Mouse (Mus musculus): ENCODE data around the gene Rbfox1. TPM values are rescaled to one million over a fixed set of nuclear protein-coding genes. Genes with fewer than 3 reads are reported as not detected.

Rbfox1 gene
- polyA plus RNA-seq, 1 experiment: 142 TPM

- H3K27ac ChIP-seq (ENCODE audit: insufficient read depth, low read length): no peak overlapping the region
- H3K4me3 ChIP-seq (ENCODE audit: insufficient read depth, low read length): no peak overlapping the region
- no peaks in the 10 kb centered on the region; the same call in none of the 2 replicates for H3K4me1 ChIP-seq (ENCODE audit: control insufficient read depth, insufficient read depth, low read length)
- TF ChIP-seq POLR2A (IDR thresholded peaks at IDR 0.05; ENCODE audit: extremely low read depth, insufficient read depth, low read length): no peak
- no peak for TF ChIP-seq CTCF (IDR thresholded peaks at IDR 0.05; ENCODE audit: extremely low read depth, insufficient read depth, low read length)
Observed at GRCm38 (mm10) chr16:7242501-7242900, 1357.3 kb downstream of the Rbfox1 start.

DNA sequence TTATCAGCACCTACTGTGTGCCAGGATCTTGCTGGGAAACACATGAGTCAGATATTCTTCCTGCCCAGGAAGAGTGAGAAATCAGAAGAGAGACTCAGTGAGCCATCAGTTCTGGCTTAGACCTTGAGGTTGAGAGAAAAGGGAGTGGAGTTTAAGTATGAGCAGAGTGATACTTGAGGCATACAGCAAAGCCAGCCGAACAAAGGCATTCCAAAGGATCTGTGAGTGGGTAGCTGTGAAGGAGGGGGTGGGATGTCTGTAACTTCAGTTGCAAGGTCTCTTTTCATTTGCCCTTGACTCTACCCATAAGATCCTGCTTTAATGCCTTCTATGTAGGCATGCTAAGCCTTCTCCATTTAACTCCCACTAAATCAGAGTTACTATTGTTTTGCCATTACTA, 1359.2 kb downstream of the Rbfox1 start:
- no peak for TF ChIP-seq POLR2A (IDR thresholded peaks at IDR 0.05; ENCODE audit: extremely low read depth, insufficient read depth, low read length)
- no peak for TF ChIP-seq CTCF (IDR thresholded peaks at IDR 0.05; ENCODE audit: extremely low read depth, insufficient read depth, low read length)
- H3K4me3 ChIP-seq (ENCODE audit: insufficient read depth, low read length): no peak overlapping the region
- no peak overlapping the region for H3K27ac ChIP-seq (ENCODE audit: insufficient read depth, low read length)
- no peaks in the 10 kb centered on the region; the same call in none of the 2 replicates for H3K4me1 ChIP-seq (ENCODE audit: control insufficient read depth, insufficient read depth, low read length)

DNA sequence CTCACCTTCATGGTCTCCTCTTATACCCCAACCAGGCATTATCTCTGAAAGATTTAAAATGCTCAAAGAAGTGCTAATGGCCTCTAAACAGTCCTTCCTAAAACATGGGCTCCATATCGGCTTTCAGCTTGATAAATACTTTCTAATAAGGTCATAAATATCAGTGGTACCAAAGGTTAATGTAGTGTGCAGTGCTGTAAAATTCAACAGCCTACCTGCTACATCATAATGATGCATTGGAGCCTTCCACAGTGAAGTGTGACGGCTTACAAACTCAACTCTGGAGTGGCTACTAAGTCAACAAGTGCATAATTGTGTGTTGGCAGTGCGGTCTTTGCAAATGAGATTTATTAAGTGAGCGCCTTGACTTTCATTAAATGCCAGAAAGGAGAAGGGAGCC, 1366.5 kb downstream of the Rbfox1 start:
- Histone ChIP-seq H3K4me3 (ENCODE audit: insufficient read depth, low read length) (no peak overlapping the region), H3K4me1 (ENCODE audit: control insufficient read depth, insufficient read depth, low read length) (no peaks in the 10 kb centered on the region; the same call in 1 of the 2 replicates), H3K27ac (ENCODE audit: insufficient read depth, low read length) (no peak overlapping the region)
- TF ChIP-seq POLR2A (IDR thresholded peaks at IDR 0.05; ENCODE audit: extremely low read depth, insufficient read depth, low read length) (no peak), CTCF (IDR thresholded peaks at IDR 0.05; ENCODE audit: extremely low read depth, insufficient read depth, low read length) (no peak)

DNA sequence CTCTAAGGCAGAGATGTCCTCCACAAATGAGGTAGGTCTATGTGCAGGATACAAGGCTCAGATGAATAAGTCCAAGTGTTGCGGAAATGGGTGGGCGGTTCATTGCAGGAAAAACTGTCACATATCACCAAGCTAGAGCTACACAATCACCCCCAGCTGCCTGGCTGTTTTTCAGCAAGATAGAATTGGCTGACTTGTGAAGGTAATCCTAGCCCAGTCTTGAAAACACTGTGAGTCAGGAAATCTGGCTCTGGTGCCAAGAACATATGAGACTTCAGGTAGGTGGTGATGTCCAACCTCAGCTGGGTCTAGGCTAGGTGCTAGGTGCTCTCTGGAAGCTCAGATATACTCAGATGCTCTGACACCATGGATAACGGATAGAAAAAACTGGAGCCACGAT, 1372.2 kb downstream of the Rbfox1 start:
- H3K27ac ChIP-seq (ENCODE audit: insufficient read depth, low read length): no peak overlapping the region
- H3K4me1 ChIP-seq (ENCODE audit: control insufficient read depth, insufficient read depth, low read length): peaks cover 6% of the 10 kb centered on the region
- no peak for TF ChIP-seq POLR2A (IDR thresholded peaks at IDR 0.05; ENCODE audit: extremely low read depth, insufficient read depth, low read length)
- no peak for TF ChIP-seq CTCF (IDR thresholded peaks at IDR 0.05; ENCODE audit: extremely low read depth, insufficient read depth, low read length)

DNA sequence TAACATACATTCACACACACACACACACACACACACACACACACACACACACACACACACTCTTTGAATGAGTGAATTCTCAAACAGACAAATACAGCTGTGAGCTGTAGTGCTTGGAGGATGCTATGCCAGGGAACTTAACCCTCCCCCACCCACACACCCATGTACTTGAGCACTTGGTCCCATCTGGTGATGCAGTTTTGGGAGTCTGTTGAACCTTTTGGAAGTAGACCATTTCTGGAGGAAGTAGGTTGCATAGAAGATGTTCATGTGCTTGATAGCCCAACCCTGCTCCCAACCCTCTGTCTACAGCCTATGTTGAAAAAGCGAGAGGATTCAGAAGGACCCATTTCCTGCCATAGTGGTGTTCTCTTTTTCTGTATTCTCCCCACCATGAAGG, 1378.1 kb downstream of the Rbfox1 start:
- H3K4me1 ChIP-seq (ENCODE audit: control insufficient read depth, insufficient read depth, low read length): peaks cover 1% of the 10 kb centered on the region; the same call in 1 of the 2 replicates
- TF ChIP-seq CTCF (IDR thresholded peaks at IDR 0.05; ENCODE audit: extremely low read depth, insufficient read depth, low read length) (no peak), POLR2A (IDR thresholded peaks at IDR 0.05; ENCODE audit: extremely low read depth, insufficient read depth, low read length) (no peak)
- no peak overlapping the region for H3K4me3 ChIP-seq (ENCODE audit: insufficient read depth, low read length)
- H3K27ac ChIP-seq (ENCODE audit: insufficient read depth, low read length): no peak overlapping the region

More for the DNA sequence above, 1372.2 kb downstream of the Rbfox1 start:
- no peak overlapping the region for H3K4me3 ChIP-seq (ENCODE audit: insufficient read depth, low read length)

DNA sequence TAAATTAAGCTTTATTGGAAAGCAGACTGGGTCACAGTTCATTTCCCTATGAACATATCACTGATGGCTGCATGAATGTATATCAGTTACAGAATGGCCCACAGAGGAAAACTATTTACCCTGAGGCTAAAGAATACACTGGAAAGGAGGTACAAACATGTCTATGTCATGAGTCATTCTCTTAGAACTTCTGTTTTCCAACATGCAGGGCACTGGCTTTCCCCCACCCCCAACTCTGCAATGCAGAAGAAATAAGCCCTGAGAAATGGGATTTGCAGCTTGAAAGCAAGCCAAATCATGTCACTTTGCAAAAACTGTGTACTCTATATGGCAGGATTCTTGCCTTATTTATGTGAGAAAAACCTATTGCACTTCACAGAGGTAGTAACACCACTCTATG, 1380.6 kb downstream of the Rbfox1 start:
- TF ChIP-seq CTCF (IDR thresholded peaks at IDR 0.05; ENCODE audit: extremely low read depth, insufficient read depth, low read length) (no peak), POLR2A (IDR thresholded peaks at IDR 0.05; ENCODE audit: extremely low read depth, insufficient read depth, low read length) (no peak)
- Histone ChIP-seq H3K27ac (ENCODE audit: insufficient read depth, low read length) (no peak overlapping the region), H3K4me1 (ENCODE audit: control insufficient read depth, insufficient read depth, low read length) (peaks cover 1% of the 10 kb centered on the region; the same call in 1 of the 2 replicates)

GRCm38 (mm10) chr16:7275501-7275900, 1390.3 kb downstream of the Rbfox1 start:
- peaks cover 3% of the 10 kb centered on the region for H3K4me1 ChIP-seq (ENCODE audit: control insufficient read depth, insufficient read depth, low read length)
- no peak overlapping the region for H3K4me3 ChIP-seq (ENCODE audit: insufficient read depth, low read length)
- no peak overlapping the region for H3K27ac ChIP-seq (ENCODE audit: insufficient read depth, low read length)
- no peak for TF ChIP-seq CTCF (IDR thresholded peaks at IDR 0.05; ENCODE audit: extremely low read depth, insufficient read depth, low read length)
- TF ChIP-seq POLR2A (IDR thresholded peaks at IDR 0.05; ENCODE audit: extremely low read depth, insufficient read depth, low read length): no peak

More for the DNA sequence above, 1380.6 kb downstream of the Rbfox1 start:
- H3K4me3 ChIP-seq (ENCODE audit: insufficient read depth, low read length): no peak overlapping the region

DNA sequence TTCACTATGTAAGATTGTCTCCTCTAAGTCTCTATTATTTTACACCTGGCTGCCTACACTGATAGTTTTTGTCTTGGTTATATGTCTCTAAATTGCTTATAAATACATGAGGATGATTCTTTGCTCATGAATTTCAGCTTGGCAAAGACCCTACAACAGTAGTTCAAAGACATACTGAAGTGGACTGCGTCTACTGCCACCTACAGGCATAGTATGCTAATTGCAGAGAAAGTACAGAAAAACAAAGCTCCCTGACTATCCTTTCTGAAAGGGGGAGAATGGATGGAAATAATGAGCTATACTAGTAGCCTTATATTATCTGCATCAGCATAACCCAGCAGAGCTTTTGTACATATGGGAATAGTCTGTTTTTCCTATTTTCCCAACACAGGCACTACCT, 1390.7 kb downstream of the Rbfox1 start:
- Histone ChIP-seq H3K4me3 (ENCODE audit: insufficient read depth, low read length) (no peak overlapping the region), H3K27ac (ENCODE audit: insufficient read depth, low read length) (no peak overlapping the region), H3K4me1 (ENCODE audit: control insufficient read depth, insufficient read depth, low read length) (peaks cover 3% of the 10 kb centered on the region)
- TF ChIP-seq POLR2A (IDR thresholded peaks at IDR 0.05; ENCODE audit: extremely low read depth, insufficient read depth, low read length) (no peak), CTCF (IDR thresholded peaks at IDR 0.05; ENCODE audit: extremely low read depth, insufficient read depth, low read length) (peak; percentile 10; the same call in 1 of the 2 replicates)

DNA sequence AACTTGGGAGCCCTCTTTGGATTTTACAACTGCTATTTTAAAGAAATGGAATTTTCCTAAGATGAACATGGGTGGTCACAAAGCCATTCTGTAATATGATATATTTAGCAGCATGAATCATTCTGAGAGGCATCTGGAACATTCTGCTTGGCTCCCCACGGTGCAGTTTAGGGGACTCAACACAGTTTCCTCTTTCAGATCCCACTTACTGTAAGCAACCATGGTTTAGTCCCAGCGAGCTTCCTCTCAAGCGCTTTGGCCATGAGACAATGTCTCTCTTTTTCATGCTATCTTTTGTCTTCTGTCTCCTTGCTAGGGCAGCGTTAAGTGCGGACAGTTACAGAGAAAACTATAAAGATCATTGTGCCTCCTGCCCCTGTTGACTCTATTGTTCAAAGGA, 1394.4 kb downstream of the Rbfox1 start:
- no peak for TF ChIP-seq CTCF (IDR thresholded peaks at IDR 0.05; ENCODE audit: extremely low read depth, insufficient read depth, low read length)
- TF ChIP-seq POLR2A (IDR thresholded peaks at IDR 0.05; ENCODE audit: extremely low read depth, insufficient read depth, low read length): no peak
- Histone ChIP-seq H3K27ac (ENCODE audit: insufficient read depth, low read length) (peak overlapping the region; percentile 42; the same call in 1 of the 2 replicates), H3K4me3 (ENCODE audit: insufficient read depth, low read length) (no peak overlapping the region), H3K4me1 (ENCODE audit: control insufficient read depth, insufficient read depth, low read length) (peaks cover 5% of the 10 kb centered on the region)

GRCm38 (mm10) chr16:7282257-7282656, 1397.1 kb downstream of the Rbfox1 start:
- Histone ChIP-seq H3K4me3 (ENCODE audit: insufficient read depth, low read length) (no peak overlapping the region), H3K27ac (ENCODE audit: insufficient read depth, low read length) (no peak overlapping the region), H3K4me1 (ENCODE audit: control insufficient read depth, insufficient read depth, low read length) (peaks cover 3% of the 10 kb centered on the region)
- TF ChIP-seq POLR2A (IDR thresholded peaks at IDR 0.05; ENCODE audit: extremely low read depth, insufficient read depth, low read length): no peak
- no peak for TF ChIP-seq CTCF (IDR thresholded peaks at IDR 0.05; ENCODE audit: extremely low read depth, insufficient read depth, low read length)

Measured in cortical plate, adult 2 months (tissue).